ENCODE assay signal across 8 mouse cellular contexts in the genomic region with DNA sequence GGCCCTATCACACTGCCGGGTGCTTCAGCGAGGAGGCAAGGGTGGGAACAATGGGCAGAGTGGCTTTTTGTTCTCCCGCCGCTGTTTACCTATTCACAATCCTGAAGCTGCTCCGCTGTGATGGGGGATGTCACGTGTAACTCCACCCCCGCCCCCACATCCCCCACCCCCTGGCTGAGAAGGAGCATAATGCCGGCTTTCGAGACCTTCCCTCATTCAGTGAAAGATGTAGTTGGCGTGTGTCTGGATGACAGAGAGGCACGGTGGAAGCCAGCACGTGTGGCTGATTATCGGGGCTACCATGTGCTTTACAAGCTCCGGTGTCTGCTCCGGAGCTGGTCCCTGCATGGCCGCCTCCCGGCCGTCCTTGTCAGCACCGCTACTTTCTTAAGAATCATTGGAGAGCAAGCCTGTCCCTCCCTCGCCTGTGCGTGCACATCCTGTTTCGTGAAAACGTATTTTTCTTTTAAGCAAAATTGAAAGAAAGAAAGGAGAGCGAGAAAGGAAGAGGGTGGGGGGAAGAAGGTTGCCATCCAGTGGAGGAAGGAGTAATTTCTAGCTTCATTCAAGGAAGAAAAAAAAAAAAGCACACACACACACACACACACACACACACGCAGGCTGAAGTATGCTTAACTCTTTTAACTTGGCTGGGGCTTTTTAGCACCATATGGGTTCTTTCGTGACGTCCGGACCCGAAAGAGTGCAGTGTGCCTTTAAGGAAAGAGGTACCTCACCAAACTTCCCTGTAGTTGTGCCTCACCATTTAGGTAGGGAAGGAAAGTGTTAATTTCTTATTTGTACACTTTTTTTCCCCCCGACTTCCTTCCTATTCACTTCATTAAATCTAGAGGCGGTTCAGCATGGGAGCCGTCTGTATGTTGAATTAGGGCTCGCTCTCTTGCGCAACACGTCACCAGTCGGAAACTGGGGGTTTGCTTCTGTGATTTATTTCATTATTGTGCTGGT.
DNase-seq lines count a peak whose midpoint lies in the region; ATAC-seq and TF ChIP-seq lines count a peak whose summit lies in the region.

No protein-coding gene starts in this region.

- H3K4me2 ChIP-seq in heart, embryonic 15.5 days: peak overlapping the region; percentile 61
- peak overlapping the region; percentile 71 for H3K4me2 ChIP-seq in liver, embryonic 14.5 days (ENCODE audit: low read depth)
- peak overlapping the region; percentile 49 for H3K4me2 ChIP-seq in neural tube, embryonic 11.5 days (ENCODE audit: low read depth)

- H3K9ac ChIP-seq in heart, embryonic 15.5 days: peak overlapping the region; percentile 43
- peak overlapping the region; percentile 58 for H3K9ac ChIP-seq in liver, embryonic 14.5 days (replicated peaks)
- peak overlapping the region; percentile 66 for H3K9ac ChIP-seq in neural tube, embryonic 11.5 days (ENCODE audit: low read length)

- H3K4me1 ChIP-seq in heart, embryonic 15.5 days (replicated peaks): peaks cover 17% of the 10 kb centered on the region
- peaks cover 0 to 1% of the 10 kb centered on the region in 2 experiments; a peak in 1 of 4 replicates for H3K4me1 ChIP-seq in liver, embryonic 14.5 days (replicated peaks; ENCODE audit: control insufficient read depth in 2 of 2, insufficient read depth in 2 of 2, low read length in 1 of 2)
- peaks cover 5% of the 10 kb centered on the region; the same call in 1 of the 2 replicates for H3K4me1 ChIP-seq in neural tube, embryonic 11.5 days (ENCODE audit: control insufficient read depth, insufficient read depth, low read length)

- peak; percentile 21; the same call in 1 of the 2 replicates for TF ChIP-seq CTCF in liver, embryonic 14.5 days (IDR thresholded peaks at IDR 0.05; ENCODE audit: low read depth)

- WGBS in heart, embryonic 15.5 days: under 1% methylated on average over 36 of the region's 36 CpGs
- WGBS in liver, embryonic 14.5 days (ENCODE audit: insufficient replicate concordance): under 1% methylated on average over 36 of the region's 36 CpGs
- under 1% methylated on average over 36 of the region's 36 CpGs for WGBS in neural tube, embryonic 11.5 days

- no peaks in the 10 kb centered on the region for H3K36me3 ChIP-seq in heart, embryonic 15.5 days
- H3K36me3 ChIP-seq in liver, embryonic 14.5 days (replicated peaks; ENCODE audit: control insufficient read depth, insufficient read depth, low read depth): no peaks in the 10 kb centered on the region
- no peaks in the 10 kb centered on the region for H3K36me3 ChIP-seq in neural tube, embryonic 11.5 days (ENCODE audit: control insufficient read depth, insufficient read depth, low read length)

- H3K27me3 ChIP-seq in heart, embryonic 15.5 days: no peaks in the 10 kb centered on the region
- no peaks in the 10 kb centered on the region for H3K27me3 ChIP-seq in liver, embryonic 14.5 days (ENCODE audit: control insufficient read depth, insufficient read depth, low read length)
- H3K27me3 ChIP-seq in neural tube, embryonic 11.5 days (ENCODE audit: control insufficient read depth, insufficient read depth, low read length): no peaks in the 10 kb centered on the region

- H3K27ac ChIP-seq in heart, embryonic 15.5 days: peak overlapping the region; percentile 92
- H3K27ac ChIP-seq in liver, embryonic 14.5 days: no peak overlapping the region; the same call in 1 of the 2 replicates
- H3K27ac ChIP-seq in neural tube, embryonic 11.5 days (ENCODE audit: low read depth, low read length): peak overlapping the region; percentile 97

- TF ChIP-seq EP300 in liver, embryonic 14.5 days (IDR thresholded peaks at IDR 0.05; ENCODE audit: low read depth): no peak

- peak overlapping the region; percentile 64 for H3K4me3 ChIP-seq in heart, embryonic 15.5 days
- peak overlapping the region; percentile 53 to 56 for H3K4me3 ChIP-seq in liver, embryonic 14.5 days (ENCODE audit: insufficient read depth in 1 of 2, low read depth in 2 of 2, low read length in 2 of 2)
- peak overlapping the region; percentile 31 for H3K4me3 ChIP-seq in neural tube, embryonic 11.5 days (ENCODE audit: low read depth, low read length)

- H3K9me3 ChIP-seq in heart, embryonic 15.5 days (replicated peaks): no peaks in the 10 kb centered on the region
- H3K9me3 ChIP-seq in liver, embryonic 14.5 days (ENCODE audit: control insufficient read depth, low read length): no peaks in the 10 kb centered on the region
- H3K9me3 ChIP-seq in neural tube, embryonic 11.5 days (ENCODE audit: control insufficient read depth, low read length): no peaks in the 10 kb centered on the region

- DNase-seq in brain, adult 2 months (ENCODE audit: low read depth, low spot score): peak; percentile 92
- DNase-seq in fibroblast of lung, adult 2 months (ENCODE audit: low read depth): peak; percentile 65
- DNase-seq in kidney, postnatal 14 days: peak; percentile 83
- peak in 2 of 3 experiments; percentile 27 to 32 for DNase-seq in liver, embryonic 14.5 days (ENCODE audit: low read depth in 3 of 3, low spot score in 3 of 3)
- DNase-seq in neural tube, embryonic 11.5 days (ENCODE audit: low spot score): peak; percentile 84
- peak; percentile 65 for DNase-seq in testis, postnatal 10 days (ENCODE audit: low spot score)

- ATAC-seq in CD4-positive, CD25-positive, alpha-beta regulatory T cell, adult 4 months: peak; percentile 74
- ATAC-seq in heart, embryonic 15.5 days (replicated peaks; ENCODE audit: insufficient number of reproducible peaks, insufficient read depth, low FRiP score, low read depth): peak; percentile 83
- ATAC-seq in liver, embryonic 14.5 days (ENCODE audit: insufficient read depth): peak; percentile 53
- peak; percentile 91 for ATAC-seq in neural tube, embryonic 11.5 days (ENCODE audit: insufficient read depth, low FRiP score, low TSS enrichment)

Comparison
In these comparisons a context has a peak if more than half of its experiments do, and no peak if none do; other contexts are left out.
1. DNase-seq: peak in every context shown above with its lines; median percentile 92 in brain, adult 2 months; 84 in neural tube, embryonic 11.5 days; 83 in kidney, postnatal 14 days; 65 in fibroblast of lung, adult 2 months; 65 in testis, postnatal 10 days; 30 in liver, embryonic 14.5 days.